Mouse (Mus musculus): Measurements from ENCODE around the gene Ddx3x. TPM values are rescaled to one million over a fixed set of nuclear protein-coding genes. Genes with fewer than 3 reads are reported as not detected.
A peak's percentile ranks its signal among the peaks of the same experiment; 100 is the strongest.
"Not testable (repeated sequence)": the region's sequence is repeated elsewhere in the genome, so short reads cannot be mapped to it uniquely, and the experiment has no call there.

The Ddx3x gene
- total RNA-seq (2021) = 100 to 1,000 TPM; 276 to 511 TPM
- long read RNA-seq, experiment 1, full-length matches to known transcripts = 3 of 12 reads
- long read RNA-seq, experiment 1, partial matches to known transcripts = 7 of 12 reads
- long read RNA-seq, experiment 1, other reads (novel, unspliced or antisense) = 2 of 12 reads
- long read RNA-seq, experiment 2, full-length matches to known transcripts = 56 of 122 reads
- long read RNA-seq, experiment 2, partial matches to known transcripts = 61 of 122 reads
- long read RNA-seq, experiment 2, other reads (novel, unspliced or antisense) = 5 of 122 reads

- DNase-seq (ENCODE audit: low spot score in 2 of 2) = peak; percentile 82 to 96
These were observed at the start of gene Ddx3x for GRCm38 (mm10) chrX:13280409-13281328. Gene Ddx3x (plus strand): TSS chrX:13280970.

GRCm38 (mm10) chrX:13231243-13231642, 49.5 kb upstream of the Ddx3x start:
- no peak for DNase-seq (ENCODE audit: low spot score in 2 of 2)

- DNase-seq (ENCODE audit: low spot score in 2 of 2) = not testable (repeated sequence)
These were observed 47.9 kb upstream of the Ddx3x start for GRCm38 (mm10) chrX:13232834-13233233.

GRCm38 (mm10) chrX:13233631-13234030, 47.1 kb upstream of the Ddx3x start:
- DNase-seq (ENCODE audit: low spot score in 2 of 2) = no peak

GRCm38 (mm10) chrX:13234709-13235108, 46.1 kb upstream of the Ddx3x start:
- DNase-seq (ENCODE audit: low spot score in 2 of 2) = no peak

- DNase-seq (ENCODE audit: low spot score in 2 of 2) = no peak
These were observed 44.6 kb upstream of the Ddx3x start for GRCm38 (mm10) chrX:13236100-13236568.

GRCm38 (mm10) chrX:13239455-13239854, 41.3 kb upstream of the Ddx3x start:
- DNase-seq (ENCODE audit: low spot score in 2 of 2) = no peak

GRCm38 (mm10) chrX:13240646-13241425, 39.9 kb upstream of the Ddx3x start:
- no peak for DNase-seq (ENCODE audit: low spot score in 2 of 2)

- peak in 1 of 2 experiments; percentile 12 for DNase-seq (ENCODE audit: low spot score in 2 of 2)
These were observed 39.1 kb upstream of the Ddx3x start for GRCm38 (mm10) chrX:13241426-13242319.

GRCm38 (mm10) chrX:13242320-13243096, 38.3 kb upstream of the Ddx3x start:
- peak; percentile 65 to 70 for DNase-seq (ENCODE audit: low spot score in 2 of 2)

GRCm38 (mm10) chrX:13243133-13244123, 37.3 kb upstream of the Ddx3x start:
- peak in 1 of 2 experiments; percentile 22 for DNase-seq (ENCODE audit: low spot score in 2 of 2)

GRCm38 (mm10) chrX:13244588-13244987, 36.2 kb upstream of the Ddx3x start:
- no peak for DNase-seq (ENCODE audit: low spot score in 2 of 2)

- no peak for DNase-seq (ENCODE audit: low spot score in 2 of 2)
These were observed 35.7 kb upstream of the Ddx3x start for GRCm38 (mm10) chrX:13245027-13245426.

- no peak for DNase-seq (ENCODE audit: low spot score in 2 of 2)
These were observed 29.1 kb upstream of the Ddx3x start for GRCm38 (mm10) chrX:13251683-13252082.

- DNase-seq (ENCODE audit: low spot score in 2 of 2) = no peak
These were observed 26.5 kb upstream of the Ddx3x start for GRCm38 (mm10) chrX:13254273-13254672.

GRCm38 (mm10) chrX:13263356-13263755, 17.4 kb upstream of the Ddx3x start:
- no peak for DNase-seq (ENCODE audit: low spot score in 2 of 2)

GRCm38 (mm10) chrX:13275519-13276137, 5.1 kb upstream of the Ddx3x start:
- DNase-seq (ENCODE audit: low spot score in 2 of 2) = no peak

- no peak for DNase-seq (ENCODE audit: low spot score in 2 of 2)
These were observed 1.8 kb upstream of the Ddx3x start for GRCm38 (mm10) chrX:13278996-13279395.

Data from adrenal gland, adult 18-20 months (tissue).